Mouse (Mus musculus) splenic B cell, adult 2 months (primary cell): Measurements from ENCODE around the gene Hoxc12.

Experiments
- DNase-seq: peaks from one replicate; pipeline ENCODE4 v3.0.0-alpha.2; 2011; ENCODE audit warnings: low read depth, low spot score
- H3K27me3 ChIP-seq: 2 replicates; pipeline ENCODE4 v1.6.1; 2012; ENCODE audit warnings: mild to moderate bottlenecking, low read length, moderate library complexity, mixed read lengths; ENCODE audit not compliant: control insufficient read depth, poor library complexity, insufficient read depth, severe bottlenecking
- H3K36me3 ChIP-seq: 2 replicates; pipeline ENCODE4 v1.6.1; 2012; ENCODE audit warnings: mild to moderate bottlenecking, low read length, moderate library complexity, mixed read lengths; ENCODE audit not compliant: control insufficient read depth, poor library complexity, insufficient read depth, severe bottlenecking

Hoxc12 gene

GRCm38 (mm10) chr15:102965892-102966775 lies 29.6 kb downstream of the Hoxc12 start:
- no peaks in the 10 kb centered on the region for H3K36me3 ChIP-seq
- peaks cover 7% of the 10 kb centered on the region for H3K27me3 ChIP-seq
- DNase-seq: peak; percentile 78

GRCm38 (mm10) chr15:102966776-102967311 lies 30.3 kb downstream of the Hoxc12 start, which contains the start of gene Hoxc10:
Gene Hoxc10 (plus strand): TSS chr15:102966796.
- DNase-seq: no peak
- peaks cover 7% of the 10 kb centered on the region for H3K27me3 ChIP-seq
- no peaks in the 10 kb centered on the region for H3K36me3 ChIP-seq

DNA sequence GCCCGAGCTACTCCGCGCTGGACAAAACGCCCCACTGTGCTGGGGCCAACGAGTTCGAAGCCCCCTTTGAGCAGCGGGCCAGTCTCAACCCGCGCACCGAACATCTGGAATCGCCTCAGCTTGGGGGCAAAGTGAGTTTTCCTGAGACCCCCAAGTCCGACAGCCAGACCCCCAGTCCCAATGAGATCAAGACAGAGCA lies 30.7 kb downstream of the Hoxc12 start, which contains the start of gene Hoxc5:
Gene Hoxc5 (plus strand): TSS at position 132 of the 199 bp plus-strand sequence.
- DNase-seq: no peak
- H3K36me3 ChIP-seq: no peaks in the 10 kb centered on the region
- H3K27me3 ChIP-seq: peaks cover 7% of the 10 kb centered on the region

DNA sequence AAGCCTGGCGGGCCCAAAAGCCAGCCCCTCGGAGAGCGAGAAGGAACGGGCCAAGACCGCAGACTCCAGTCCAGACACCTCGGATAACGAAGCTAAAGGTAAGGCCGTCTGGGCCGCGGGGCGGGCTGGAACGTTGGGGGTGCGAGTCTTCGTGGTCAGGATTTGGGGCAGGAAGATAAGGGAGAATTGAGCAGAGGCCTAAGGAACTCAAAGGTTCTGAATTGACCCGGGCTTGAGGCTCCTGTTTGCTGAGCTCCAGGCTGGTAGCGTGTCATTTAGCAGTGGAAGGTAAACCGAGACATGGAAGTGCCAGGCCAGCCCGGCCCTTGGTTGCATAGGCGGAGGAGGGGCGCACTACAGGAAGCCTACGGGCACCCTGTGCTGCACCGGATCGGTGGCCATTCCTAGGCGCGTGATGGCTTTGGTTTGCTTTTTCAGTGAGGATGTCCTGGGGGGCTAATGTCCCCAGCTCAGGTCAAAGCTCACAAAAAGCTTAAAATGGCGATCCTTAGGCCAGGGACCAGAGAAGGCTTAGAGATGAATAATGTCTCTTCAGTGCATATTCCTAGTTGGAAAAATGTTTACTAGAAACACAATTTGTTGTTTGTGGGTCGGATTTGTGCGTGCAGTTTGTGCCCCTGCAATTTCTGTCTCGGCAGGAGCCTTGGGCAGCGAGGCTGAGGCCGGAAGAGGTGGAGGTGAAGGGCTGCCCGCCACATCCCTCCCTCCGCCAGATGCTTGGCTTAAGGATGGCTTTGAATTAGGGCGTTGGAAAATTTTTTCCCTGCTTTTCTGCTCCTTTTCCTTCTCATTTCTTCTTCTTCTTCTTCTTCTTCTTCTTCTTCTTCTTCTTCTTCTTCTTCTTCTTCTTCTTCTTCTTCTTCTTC lies 31.2 kb downstream of the Hoxc12 start:
- H3K36me3 ChIP-seq: no peaks in the 10 kb centered on the region
- H3K27me3 ChIP-seq: peaks cover 7% of the 10 kb centered on the region
- DNase-seq: no peak

DNA sequence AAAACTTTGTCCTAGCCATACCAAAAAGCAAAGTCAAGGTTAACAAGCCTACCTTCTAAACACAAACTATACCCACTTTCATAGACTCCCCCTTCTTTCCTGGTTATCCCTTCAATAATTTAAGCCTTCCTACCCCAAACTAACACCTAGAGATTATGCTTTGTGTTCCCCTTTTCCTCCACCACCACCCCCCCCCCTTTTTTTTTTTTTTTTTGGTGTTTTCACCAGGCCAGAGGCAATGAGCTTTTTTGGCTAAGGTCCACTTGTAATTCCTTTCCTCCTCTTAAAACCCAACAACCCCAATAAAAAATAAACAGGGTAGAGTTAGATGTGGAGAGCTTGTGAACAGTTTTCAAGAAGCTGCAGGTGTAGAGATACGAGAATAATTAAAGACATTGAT lies 32.7 kb downstream of the Hoxc12 start:
- peaks cover 2% of the 10 kb centered on the region for H3K27me3 ChIP-seq
- no peaks in the 10 kb centered on the region for H3K36me3 ChIP-seq
- no peak for DNase-seq

DNA sequence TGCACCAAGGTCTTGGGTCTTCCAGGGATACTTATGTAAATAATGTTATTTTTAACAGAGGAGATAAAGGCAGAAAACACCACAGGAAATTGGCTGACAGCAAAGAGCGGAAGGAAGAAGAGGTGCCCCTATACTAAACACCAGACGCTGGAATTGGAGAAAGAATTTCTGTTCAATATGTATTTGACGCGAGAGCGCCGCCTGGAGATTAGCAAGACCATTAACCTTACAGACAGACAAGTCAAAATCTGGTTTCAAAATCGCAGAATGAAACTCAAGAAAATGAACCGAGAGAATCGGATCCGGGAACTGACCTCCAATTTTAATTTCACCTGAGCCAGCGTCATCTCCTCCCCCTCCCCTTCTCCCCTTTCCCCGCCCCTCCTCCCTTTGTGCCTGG lies 34.2 kb downstream of the Hoxc12 start:
- Histone ChIP-seq H3K36me3 (no peaks in the 10 kb centered on the region), H3K27me3 (peaks cover 2% of the 10 kb centered on the region)
- no peak for DNase-seq

GRCm38 (mm10) chr15:102972254-102972653 lies 35.7 kb downstream of the Hoxc12 start:
- no peaks in the 10 kb centered on the region for H3K36me3 ChIP-seq
- peaks cover 2% of the 10 kb centered on the region for H3K27me3 ChIP-seq
- DNase-seq: no peak

DNA sequence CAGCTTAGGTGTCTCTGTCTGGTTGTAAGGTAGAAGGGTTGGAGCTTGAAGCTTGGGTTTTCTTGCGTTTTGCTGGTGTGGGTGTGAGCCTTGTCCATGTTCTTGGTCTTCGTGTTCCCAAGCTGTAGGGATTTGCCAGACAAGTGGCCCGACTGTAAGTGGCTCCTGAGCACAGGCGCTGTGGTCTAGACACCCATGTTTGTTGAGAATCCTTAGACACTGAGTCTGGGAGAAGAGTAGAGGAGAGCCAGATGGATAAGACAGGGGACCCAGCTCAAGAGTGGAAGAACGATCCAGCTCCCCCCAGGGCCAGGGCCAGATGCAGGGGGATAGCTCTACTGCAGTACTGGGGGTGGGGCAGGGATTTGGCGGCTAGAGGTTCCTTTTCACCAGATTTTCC lies 36.2 kb downstream of the Hoxc12 start:
- H3K27me3 ChIP-seq: no peaks in the 10 kb centered on the region; the same call in 1 of the 2 replicates
- no peaks in the 10 kb centered on the region for H3K36me3 ChIP-seq
- no peak for DNase-seq

- Histone ChIP-seq H3K27me3 (peaks cover 1% of the 10 kb centered on the region), H3K36me3 (no peaks in the 10 kb centered on the region)
- DNase-seq: no peak
Observed at GRCm38 (mm10) chr15:102975034-102975433, 38.5 kb downstream of the Hoxc12 start.

- Histone ChIP-seq H3K27me3 (peaks cover 2% of the 10 kb centered on the region), H3K36me3 (no peaks in the 10 kb centered on the region)
- DNase-seq: no peak
Observed at GRCm38 (mm10) chr15:102975688-102976111, 39.1 kb downstream of the Hoxc12 start.

- H3K36me3 ChIP-seq: no peaks in the 10 kb centered on the region
- peaks cover 2% of the 10 kb centered on the region for H3K27me3 ChIP-seq
- DNase-seq: no peak
Observed at GRCm38 (mm10) chr15:102976171-102976570, 39.6 kb downstream of the Hoxc12 start, which contains the start of gene Hoxc9. Gene Hoxc9 (plus strand): TSS chr15:102976439.

GRCm38 (mm10) chr15:102976631-102977422 lies 40.3 kb downstream of the Hoxc12 start:
- peaks cover 2% of the 10 kb centered on the region for H3K27me3 ChIP-seq
- no peaks in the 10 kb centered on the region for H3K36me3 ChIP-seq
- no peak for DNase-seq

GRCm38 (mm10) chr15:102977423-102977974 lies 40.9 kb downstream of the Hoxc12 start:
- Histone ChIP-seq H3K27me3 (peaks cover 2% of the 10 kb centered on the region), H3K36me3 (no peaks in the 10 kb centered on the region)
- no peak for DNase-seq
